Mouse (Mus musculus) kidney, embryonic 15.5 days (tissue): ENCODE measurements around the gene 3110009E18Rik. TPM values are rescaled to one million over a fixed set of nuclear protein-coding genes. Genes with fewer than 3 reads are reported as not detected.

Source experiments
- ATAC-seq: fragments of 200-750 bp; cut with Nextera tagmentation; replicated peaks from 2 replicates; pipeline ENCODE4 v1.8.0; 2017; ENCODE audit warnings: moderate TSS enrichment; ENCODE audit not compliant: low FRiP score
- H3K27ac ChIP-seq: fragments of 300-500 bp; sonication (generic); 2 replicates; pipeline ENCODE4 v1.5.1; 2015; ENCODE audit warnings: mild to moderate bottlenecking, inconsistent platforms
- H3K27me3 ChIP-seq: fragments of 300-500 bp; sonication (generic); 2 replicates; pipeline ENCODE4 v1.6.1; 2015; ENCODE audit warnings: inconsistent platforms
- H3K36me3 ChIP-seq: fragments of 300-500 bp; sonication (generic); 2 replicates; pipeline ENCODE4 v1.6.1; 2015; ENCODE audit warnings: inconsistent platforms
- H3K4me1 ChIP-seq: fragments of 300-500 bp; sonication (generic); 2 replicates; pipeline ENCODE4 v1.6.1; 2015; ENCODE audit warnings: inconsistent platforms
- H3K4me2 ChIP-seq: fragments of 300-500 bp; sonication (generic); 2 replicates; pipeline ENCODE4 v1.6.1; 2015; ENCODE audit warnings: moderate library complexity, mild to moderate bottlenecking, inconsistent platforms
- H3K4me3 ChIP-seq: fragments of 300-500 bp; sonication (generic); replicated peaks from 2 replicates; pipeline ENCODE4 v1.5.1; 2015; ENCODE audit warnings: mild to moderate bottlenecking, inconsistent platforms
- H3K9ac ChIP-seq: fragments of 300-500 bp; sonication (generic); 2 replicates; pipeline ENCODE4 v1.6.1; 2015; ENCODE audit warnings: mild to moderate bottlenecking, inconsistent platforms
- H3K9me3 ChIP-seq: fragments of 300-500 bp; sonication (generic); replicated peaks from 2 replicates; pipeline ENCODE4 v1.6.1; 2016; ENCODE audit warnings: inconsistent platforms
- WGBS: fragments of 180-500 bp; shearing (Covaris S2); methylation state at CpG from one replicate; pipeline ENCODE4 v1.1.7; 2015; ENCODE audit warnings: mixed read lengths; 5-methylcytosine and 5-hydroxymethylcytosine counted together
- polyA plus RNA-seq: library from polyadenylated mRNA; unstranded; fragments of >200 nt; fragmentation: Nextera tagmentation; extraction: Ambion mirVana; gene quantifications from 2 replicates; pipeline ENCODE4 v1.2.1, GENCODE M21; 2015

3110009E18Rik gene
- polyA plus RNA-seq, 1 experiment from 2014 or later = 19.7 TPM

- H3K27me3 ChIP-seq = no peaks in the 10 kb centered on the region
- H3K9me3 ChIP-seq = no peaks in the 10 kb centered on the region
- no peaks in the 10 kb centered on the region for H3K4me1 ChIP-seq
- WGBS = 92% methylated on average over 8 of the region's 8 CpGs
- H3K27ac ChIP-seq = no peak overlapping the region
- no peak overlapping the region for H3K4me3 ChIP-seq
- peaks cover 49% of the 10 kb centered on the region for H3K36me3 ChIP-seq
- no peak for ATAC-seq
- H3K9ac ChIP-seq = no peak overlapping the region
- no peak overlapping the region for H3K4me2 ChIP-seq
Observed at GRCm38 (mm10) chr1:120111766-120112165, 9.2 kb upstream of the 3110009E18Rik start.

- H3K9me3 ChIP-seq = no peaks in the 10 kb centered on the region
- no peak overlapping the region for H3K4me3 ChIP-seq
- H3K4me2 ChIP-seq = no peak overlapping the region
- 86% methylated on average over 12 of the region's 12 CpGs for WGBS
- no peak for ATAC-seq
- no peaks in the 10 kb centered on the region for H3K27me3 ChIP-seq
- H3K36me3 ChIP-seq = peaks cover 55% of the 10 kb centered on the region
- peaks cover 5% of the 10 kb centered on the region for H3K4me1 ChIP-seq
- H3K9ac ChIP-seq = no peak overlapping the region
- H3K27ac ChIP-seq = no peak overlapping the region
Observed at GRCm38 (mm10) chr1:120112251-120113187, 8.5 kb upstream of the 3110009E18Rik start.

- peaks cover 61% of the 10 kb centered on the region for H3K36me3 ChIP-seq
- ATAC-seq = no peak
- WGBS = 92% methylated on average over 9 of the region's 9 CpGs
Observed at GRCm38 (mm10) chr1:120115671-120116081, 5.3 kb upstream of the 3110009E18Rik start.

GRCm38 (mm10) chr1:120116106-120116505, 4.9 kb upstream of the 3110009E18Rik start:
- no peaks in the 10 kb centered on the region for H3K9me3 ChIP-seq
- peaks cover 32% of the 10 kb centered on the region for H3K4me1 ChIP-seq
- no peak overlapping the region for H3K9ac ChIP-seq
- H3K27me3 ChIP-seq = no peaks in the 10 kb centered on the region
- H3K27ac ChIP-seq = no peak overlapping the region
- no peak overlapping the region for H3K4me2 ChIP-seq
- H3K36me3 ChIP-seq = peaks cover 61% of the 10 kb centered on the region
- no peak overlapping the region for H3K4me3 ChIP-seq
- 84% methylated on average over 11 of the region's 11 CpGs for WGBS
- ATAC-seq = no peak

More at GRCm38 (mm10) chr1:120115671-120116081, 5.3 kb upstream of the 3110009E18Rik start:
- no peaks in the 10 kb centered on the region for H3K9me3 ChIP-seq
- no peak overlapping the region for H3K4me3 ChIP-seq
- peaks cover 32% of the 10 kb centered on the region for H3K4me1 ChIP-seq
- no peak overlapping the region for H3K4me2 ChIP-seq
- no peak overlapping the region for H3K27ac ChIP-seq
- no peak overlapping the region for H3K9ac ChIP-seq
- H3K27me3 ChIP-seq = no peaks in the 10 kb centered on the region

GRCm38 (mm10) chr1:120118854-120119253, 2.1 kb upstream of the 3110009E18Rik start:
- no peak overlapping the region for H3K9ac ChIP-seq
- H3K9me3 ChIP-seq = no peaks in the 10 kb centered on the region
- no peak overlapping the region for H3K4me3 ChIP-seq
- ATAC-seq = no peak
- H3K27ac ChIP-seq = no peak overlapping the region
- WGBS = 91% methylated on average over 2 of the region's 2 CpGs
- no peaks in the 10 kb centered on the region for H3K27me3 ChIP-seq
- 0 out of 2 replicates have a peak overlapping the region, but pooled peaks have one; percentile 82 for H3K4me2 ChIP-seq
- H3K4me1 ChIP-seq = peaks cover 36% of the 10 kb centered on the region
- peaks cover 41% of the 10 kb centered on the region for H3K36me3 ChIP-seq

- no peaks in the 10 kb centered on the region for H3K9me3 ChIP-seq
- H3K4me2 ChIP-seq = peak overlapping the region; percentile 82
- peaks cover 36% of the 10 kb centered on the region for H3K4me1 ChIP-seq
- peak overlapping the region; percentile 52 for H3K4me3 ChIP-seq
- WGBS = 69% methylated on average over 4 of the region's 4 CpGs
- no peaks in the 10 kb centered on the region for H3K27me3 ChIP-seq
- H3K9ac ChIP-seq = peak overlapping the region; percentile 50; the same call in 1 of the 2 replicates
- peaks cover 36% of the 10 kb centered on the region for H3K36me3 ChIP-seq
- ATAC-seq = no peak
- 0 out of 2 replicates have a peak overlapping the region, but pooled peaks have one; percentile 98 for H3K27ac ChIP-seq
Observed at GRCm38 (mm10) chr1:120119389-120119788, 1.6 kb upstream of the 3110009E18Rik start.

- Histone ChIP-seq H3K36me3 (peaks cover 26% of the 10 kb centered on the region), H3K4me2 (peak overlapping the region; percentile 82), H3K9me3 (no peaks in the 10 kb centered on the region), H3K4me3 (peak overlapping the region; percentile 52), H3K27ac (peak overlapping the region; percentile 98), H3K9ac (peak overlapping the region; percentile 50), H3K27me3 (no peaks in the 10 kb centered on the region), H3K4me1 (peaks cover 40% of the 10 kb centered on the region)
- 4% methylated on average over 24 of the region's 24 CpGs for WGBS
- ATAC-seq = peak; percentile 63
Observed at GRCm38 (mm10) chr1:120120141-120120968, 632 bp upstream of the 3110009E18Rik start.

GRCm38 (mm10) chr1:120121930-120122530, 1.0 kb downstream of the 3110009E18Rik start:
- peaks cover 45% of the 10 kb centered on the region for H3K4me1 ChIP-seq
- H3K4me2 ChIP-seq = peak overlapping the region; percentile 82
- no peak for ATAC-seq
- H3K36me3 ChIP-seq = peaks cover 11% of the 10 kb centered on the region
- H3K9me3 ChIP-seq = no peaks in the 10 kb centered on the region
- H3K27ac ChIP-seq = peak overlapping the region; percentile 98
- peak overlapping the region; percentile 52 for H3K4me3 ChIP-seq
- H3K27me3 ChIP-seq = no peaks in the 10 kb centered on the region
- WGBS = 87% methylated on average over 9 of the region's 9 CpGs
- peak overlapping the region; percentile 59 for H3K9ac ChIP-seq

GRCm38 (mm10) chr1:120122634-120123383, 1.8 kb downstream of the 3110009E18Rik start:
- no peak overlapping the region for H3K4me3 ChIP-seq
- WGBS = 96% methylated on average over 8 of the region's 8 CpGs
- ATAC-seq = no peak
- no peak overlapping the region for H3K9ac ChIP-seq
- peaks cover 37% of the 10 kb centered on the region for H3K4me1 ChIP-seq
- H3K27ac ChIP-seq = no peak overlapping the region
- H3K9me3 ChIP-seq = no peaks in the 10 kb centered on the region
- H3K4me2 ChIP-seq = no peak overlapping the region
- peaks cover 3% of the 10 kb centered on the region; the same call in 1 of the 2 replicates for H3K36me3 ChIP-seq
- H3K27me3 ChIP-seq = no peaks in the 10 kb centered on the region

GRCm38 (mm10) chr1:120124839-120125238, 3.9 kb downstream of the 3110009E18Rik start:
- H3K27me3 ChIP-seq = no peaks in the 10 kb centered on the region
- WGBS = 72% methylated on average over 4 of the region's 4 CpGs
- no peaks in the 10 kb centered on the region for H3K9me3 ChIP-seq

GRCm38 (mm10) chr1:120125471-120125870, 4.5 kb downstream of the 3110009E18Rik start:
- peaks cover 13% of the 10 kb centered on the region; the same call in 1 of the 2 replicates for H3K4me1 ChIP-seq
- H3K4me2 ChIP-seq = no peak overlapping the region
- no peaks in the 10 kb centered on the region for H3K36me3 ChIP-seq
- H3K27me3 ChIP-seq = no peaks in the 10 kb centered on the region
- WGBS = 57% methylated on average over 6 of the region's 6 CpGs
- no peak overlapping the region for H3K27ac ChIP-seq
- H3K4me3 ChIP-seq = no peak overlapping the region
- no peak for ATAC-seq
- no peak overlapping the region for H3K9ac ChIP-seq
- no peaks in the 10 kb centered on the region for H3K9me3 ChIP-seq

More at GRCm38 (mm10) chr1:120124839-120125238, 3.9 kb downstream of the 3110009E18Rik start:
- Histone ChIP-seq H3K4me3 (no peak overlapping the region), H3K36me3 (no peaks in the 10 kb centered on the region), H3K4me2 (no peak overlapping the region), H3K4me1 (peaks cover 19% of the 10 kb centered on the region), H3K9ac (no peak overlapping the region), H3K27ac (no peak overlapping the region)
- ATAC-seq = no peak
